12 mouse cellular contexts compared by ENCODE assay signal in genomic region chr10:4734942-4735341, GRCm38 (mm10).
"Had no signal": no experiment of that assay in that cellular context is flagged by ENCODE, and none has a peak within 500 bp of the region (broad histone marks: within the 10 kb centered on the region; RNA-seq: fewer than 3 reads in every experiment).

No protein-coding gene starts in this region.

- ATAC-seq: liver, postnatal 0 days; lung, postnatal 0 days; midbrain, embryonic 13.5 days; midbrain, embryonic 15.5 days had no signal

- DNase-seq: liver, postnatal 0 days; lung, adult 2 months; lung, postnatal 14 days; lung, postnatal 36 days; right cerebral cortex, postnatal 14 days; spleen, adult 18-20 months; thymus, adult 18-20 months; thymus, postnatal 14 days; thymus, postnatal 36 days had no signal
